Mouse (Mus musculus) lung, postnatal 0 days (tissue): ENCODE measurements around the gene Ostn.

Source experiments
- CTCF ChIP-seq: IDR thresholded peaks from 2 replicates; pipeline ENCODE4 v1.5.1; 2016; ENCODE audit warnings: antibody characterized with exemption, mild to moderate bottlenecking
- EP300 ChIP-seq: IDR thresholded peaks from 2 replicates; pipeline ENCODE4 v1.6.1; 2016; ENCODE audit warnings: antibody characterized with exemption, mild to moderate bottlenecking, control low read depth

DNA sequence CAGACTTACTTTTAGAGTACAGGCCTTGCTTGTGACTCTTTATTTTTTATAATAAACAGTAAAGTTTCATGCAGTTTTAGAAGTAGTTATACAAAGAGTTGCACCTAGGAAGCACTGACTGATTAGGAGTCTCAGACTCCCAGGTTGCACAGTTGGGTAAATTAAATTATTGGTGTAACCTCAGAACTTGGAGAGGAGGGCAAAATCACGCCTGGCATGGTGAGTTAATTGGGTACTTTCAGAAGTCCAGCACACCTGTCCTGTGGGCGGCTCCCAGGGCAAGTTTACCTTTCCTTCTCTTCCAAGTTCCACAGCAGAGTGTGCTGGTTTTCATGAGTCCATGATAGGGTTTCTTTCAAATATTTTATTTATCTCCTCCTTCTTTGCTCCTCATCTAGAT, 84.6 kb downstream of the Ostn start:
- TF ChIP-seq CTCF (no peak), EP300 (no peak)
